Mouse (Mus musculus): ENCODE measurements around the gene Mab21l1. TPM values are rescaled to one million over a fixed set of nuclear protein-coding genes. Genes with fewer than 3 reads are reported as not detected.

Gene Mab21l1
- polyA plus RNA-seq, 1 experiment: 9.9 TPM

GRCm38 (mm10) chr3:55777501-55777900, 4.8 kb upstream of the Mab21l1 start:
- peaks cover 2% of the 10 kb centered on the region; the same call in 1 of the 2 replicates for H3K4me1 ChIP-seq (ENCODE audit: control insufficient read depth, insufficient read depth, low read length)
- no peak for TF ChIP-seq POLR2A (IDR thresholded peaks at IDR 0.05; ENCODE audit: low read depth, low read length)
- no peak for TF ChIP-seq CTCF (IDR thresholded peaks at IDR 0.05; ENCODE audit: borderline replicate concordance, insufficient read depth, low read length)
- no peak overlapping the region for H3K27ac ChIP-seq (ENCODE audit: insufficient read depth, low read length)
- no peak overlapping the region for H3K4me3 ChIP-seq (ENCODE audit: insufficient read depth, low read length)

GRCm38 (mm10) chr3:55778764-55779730, 3.3 kb upstream of the Mab21l1 start:
- H3K4me1 ChIP-seq (ENCODE audit: control insufficient read depth, insufficient read depth, low read length): peaks cover 2% of the 10 kb centered on the region; the same call in 1 of the 2 replicates
- TF ChIP-seq POLR2A (IDR thresholded peaks at IDR 0.05; ENCODE audit: low read depth, low read length) (no peak), CTCF (IDR thresholded peaks at IDR 0.05; ENCODE audit: borderline replicate concordance, insufficient read depth, low read length) (no peak)
- H3K27ac ChIP-seq (ENCODE audit: insufficient read depth, low read length): peak overlapping the region; percentile 10; the same call in 1 of the 2 replicates
- no peak overlapping the region for H3K4me3 ChIP-seq (ENCODE audit: insufficient read depth, low read length)

GRCm38 (mm10) chr3:55780120-55781070, 1.9 kb upstream of the Mab21l1 start:
- Histone ChIP-seq H3K4me3 (ENCODE audit: insufficient read depth, low read length) (peak overlapping the region; percentile 3; the same call in 1 of the 2 replicates), H3K27ac (ENCODE audit: insufficient read depth, low read length) (peak overlapping the region; percentile 4; the same call in 1 of the 2 replicates), H3K4me1 (ENCODE audit: control insufficient read depth, insufficient read depth, low read length) (peaks cover 2% of the 10 kb centered on the region; the same call in 1 of the 2 replicates)
- no peak for TF ChIP-seq CTCF (IDR thresholded peaks at IDR 0.05; ENCODE audit: borderline replicate concordance, insufficient read depth, low read length)
- no peak for TF ChIP-seq POLR2A (IDR thresholded peaks at IDR 0.05; ENCODE audit: low read depth, low read length)

GRCm38 (mm10) chr3:55781429-55782055, 768 bp upstream of the Mab21l1 start:
- no peak for TF ChIP-seq CTCF (IDR thresholded peaks at IDR 0.05; ENCODE audit: borderline replicate concordance, insufficient read depth, low read length)
- no peak for TF ChIP-seq POLR2A (IDR thresholded peaks at IDR 0.05; ENCODE audit: low read depth, low read length)
- H3K4me1 ChIP-seq (ENCODE audit: control insufficient read depth, insufficient read depth, low read length): peaks cover 2% of the 10 kb centered on the region; the same call in 1 of the 2 replicates
- H3K27ac ChIP-seq (ENCODE audit: insufficient read depth, low read length): no peak overlapping the region
- H3K4me3 ChIP-seq (ENCODE audit: insufficient read depth, low read length): 0 out of 2 replicates have a peak overlapping the region, but pooled peaks have one; percentile 7

- peak overlapping the region; percentile 44 for H3K4me3 ChIP-seq (ENCODE audit: insufficient read depth, low read length)
- H3K27ac ChIP-seq (ENCODE audit: insufficient read depth, low read length): peak overlapping the region; percentile 1; the same call in 1 of the 2 replicates
- TF ChIP-seq CTCF (IDR thresholded peaks at IDR 0.05; ENCODE audit: borderline replicate concordance, insufficient read depth, low read length) (no peak), POLR2A (IDR thresholded peaks at IDR 0.05; ENCODE audit: low read depth, low read length) (no peak)
- peaks cover 2% of the 10 kb centered on the region; the same call in 1 of the 2 replicates for H3K4me1 ChIP-seq (ENCODE audit: control insufficient read depth, insufficient read depth, low read length)
Observed at GRCm38 (mm10) chr3:55782771-55783170, 461 bp downstream of the Mab21l1 start.

GRCm38 (mm10) chr3:55783171-55784081, 1.1 kb downstream of the Mab21l1 start:
- peak overlapping the region; percentile 1; the same call in 1 of the 2 replicates for H3K27ac ChIP-seq (ENCODE audit: insufficient read depth, low read length)
- peak overlapping the region; percentile 44 for H3K4me3 ChIP-seq (ENCODE audit: insufficient read depth, low read length)
- H3K4me1 ChIP-seq (ENCODE audit: control insufficient read depth, insufficient read depth, low read length): peaks cover 2% of the 10 kb centered on the region; the same call in 1 of the 2 replicates
- TF ChIP-seq POLR2A (IDR thresholded peaks at IDR 0.05; ENCODE audit: low read depth, low read length): no peak
- TF ChIP-seq CTCF (IDR thresholded peaks at IDR 0.05; ENCODE audit: borderline replicate concordance, insufficient read depth, low read length): no peak

GRCm38 (mm10) chr3:55784101-55784500, 1.8 kb downstream of the Mab21l1 start:
- TF ChIP-seq POLR2A (IDR thresholded peaks at IDR 0.05; ENCODE audit: low read depth, low read length) (no peak), CTCF (IDR thresholded peaks at IDR 0.05; ENCODE audit: borderline replicate concordance, insufficient read depth, low read length) (no peak)
- peaks cover 2% of the 10 kb centered on the region; the same call in 1 of the 2 replicates for H3K4me1 ChIP-seq (ENCODE audit: control insufficient read depth, insufficient read depth, low read length)
- H3K27ac ChIP-seq (ENCODE audit: insufficient read depth, low read length): peak overlapping the region; percentile 1; the same call in 1 of the 2 replicates
- H3K4me3 ChIP-seq (ENCODE audit: insufficient read depth, low read length): peak overlapping the region; percentile 44
